Mouse (Mus musculus) hindbrain, postnatal 0 days (tissue): ENCODE results near the gene Eprs. TPM values are rescaled to one million over a fixed set of nuclear protein-coding genes. Genes with fewer than 3 reads are reported as not detected.

Experiments
- ATAC-seq: fragments of 200-750 bp; cut with Nextera tagmentation; 2 replicates; pipeline ENCODE4 v1.8.0; 2017; ENCODE audit warnings: mild to moderate bottlenecking, moderate TSS enrichment, moderate library complexity
- DNase-seq: peaks from one replicate; pipeline ENCODE4 v3.0.0-alpha.2; 2015; ENCODE audit warnings: low spot score
- H3K27ac ChIP-seq: fragments of 300-500 bp; sonication (generic); 2 replicates; pipeline ENCODE4 v1.5.1; 2014; ENCODE audit warnings: mild to moderate bottlenecking
- H3K27me3 ChIP-seq: fragments of 300-500 bp; sonication (generic); 2 replicates; pipeline ENCODE4 v1.6.1; 2014; ENCODE audit warnings: low read length, mixed read lengths; ENCODE audit not compliant: insufficient read depth
- H3K36me3 ChIP-seq: fragments of 300-500 bp; sonication (generic); 2 replicates; pipeline ENCODE4 v1.6.1; 2014; ENCODE audit warnings: low read length, mixed read lengths; ENCODE audit not compliant: insufficient read depth
- H3K4me1 ChIP-seq: fragments of 300-500 bp; sonication (generic); 2 replicates; pipeline ENCODE4 v1.6.1; 2014; ENCODE audit warnings: antibody characterized with exemption, low read length, mixed read lengths; ENCODE audit not compliant: insufficient read depth
- H3K4me2 ChIP-seq: fragments of 300-500 bp; sonication (generic); 2 replicates; pipeline ENCODE4 v1.6.1; 2014; ENCODE audit warnings: low read depth, mild to moderate bottlenecking, low read length, moderate library complexity, mixed read lengths
- H3K4me3 ChIP-seq: fragments of 300-500 bp; sonication (generic); 2 replicates; pipeline ENCODE4 v1.5.1; 2014; ENCODE audit warnings: low read length
- H3K9ac ChIP-seq: fragments of 300-500 bp; sonication (generic); replicated peaks from 2 replicates; pipeline ENCODE4 v1.6.1; 2014; ENCODE audit warnings: mild to moderate bottlenecking, low read length, moderate library complexity, mixed read lengths
- H3K9me3 ChIP-seq: fragments of 300-500 bp; sonication (generic); 2 replicates; pipeline ENCODE4 v1.6.1; 2016; ENCODE audit warnings: low read length, mixed read lengths
- CTCF ChIP-seq: IDR thresholded peaks from 2 replicates; pipeline ENCODE4 v1.5.1; 2016; ENCODE audit warnings: antibody characterized with exemption, control low read depth, low read depth
- WGBS: fragments of 180-500 bp; shearing (Covaris S2); extraction: QIAGEN DNeasy Blood & Tissue Kit; methylation state at CpG from one replicate; pipeline ENCODE4 v1.1.7; 2014; 5-methylcytosine and 5-hydroxymethylcytosine counted together
- polyA plus RNA-seq: library from polyadenylated mRNA; unstranded; fragments of >200 nt; fragmentation: Nextera tagmentation; extraction: Ambion mirVana; gene quantifications from 2 replicates; pipeline ENCODE4 v1.2.1, GENCODE M21; 2015
- total RNA-seq: library from RNA; depleted of rRNA; stranded (reverse); fragments of >200 nt; gene quantifications from 2 replicates; pipeline ENCODE4 v1.2.3, GENCODE M21; 2014

Gene Eprs
- total and polyA plus RNA-seq, 2 experiments from 2014 or later = 66.0 to 135 TPM

- peak overlapping the region; percentile 62 for H3K27ac ChIP-seq
- ATAC-seq (peak; percentile 79), DNase-seq (peak; percentile 95)
- H3K9ac ChIP-seq = no peak overlapping the region
- H3K4me2 ChIP-seq = no peak overlapping the region
- peak; percentile 62 for TF ChIP-seq CTCF
- no peaks in the 10 kb centered on the region for H3K9me3 ChIP-seq
- no peaks in the 10 kb centered on the region for H3K27me3 ChIP-seq
- H3K36me3 ChIP-seq = no peaks in the 10 kb centered on the region
- no peak overlapping the region for H3K4me3 ChIP-seq
- WGBS = 41% methylated on average over 9 of the region's 9 CpGs
- H3K4me1 ChIP-seq = peaks cover 7% of the 10 kb centered on the region; the same call in 1 of the 2 replicates
These were observed 76.2 kb downstream of the Eprs start for GRCm38 (mm10) chr1:185438841-185439580.

- ATAC-seq = peak; percentile 90
- H3K4me3 ChIP-seq = no peak overlapping the region
- H3K36me3 ChIP-seq = no peaks in the 10 kb centered on the region
- 35% methylated on average over 18 of the region's 18 CpGs for WGBS
- 0 out of 2 replicates have a peak overlapping the region, but pooled peaks have one; percentile 10 for H3K4me2 ChIP-seq
- no peak for TF ChIP-seq CTCF
- DNase-seq = peak; percentile 82
- no peaks in the 10 kb centered on the region for H3K27me3 ChIP-seq
- H3K9ac ChIP-seq = no peak overlapping the region
- peaks cover 6% of the 10 kb centered on the region; the same call in 1 of the 2 replicates for H3K4me1 ChIP-seq
- no peaks in the 10 kb centered on the region for H3K9me3 ChIP-seq
- peak overlapping the region; percentile 45 for H3K27ac ChIP-seq
These were observed 79.0 kb downstream of the Eprs start for GRCm38 (mm10) chr1:185441703-185442472.

GRCm38 (mm10) chr1:185448936-185449335, 86.1 kb downstream of the Eprs start:
- Histone ChIP-seq H3K27me3 (no peaks in the 10 kb centered on the region), H3K36me3 (no peaks in the 10 kb centered on the region), H3K9ac (no peak overlapping the region), H3K27ac (no peak overlapping the region), H3K4me3 (no peak overlapping the region), H3K4me2 (no peak overlapping the region), H3K9me3 (no peaks in the 10 kb centered on the region), H3K4me1 (no peaks in the 10 kb centered on the region)
- 91% methylated on average over 7 of the region's 7 CpGs for WGBS
- DNase-seq (no peak), ATAC-seq (no peak)
- TF ChIP-seq CTCF = no peak

- no peak for TF ChIP-seq CTCF
- WGBS = 80% methylated on average over 2 of the region's 2 CpGs
- H3K4me3 ChIP-seq = no peak overlapping the region
- H3K27me3 ChIP-seq = no peaks in the 10 kb centered on the region
- H3K36me3 ChIP-seq = no peaks in the 10 kb centered on the region
- H3K9ac ChIP-seq = no peak overlapping the region
- ATAC-seq (no peak), DNase-seq (no peak)
- H3K27ac ChIP-seq = no peak overlapping the region
- H3K4me1 ChIP-seq = no peaks in the 10 kb centered on the region
- no peak overlapping the region for H3K4me2 ChIP-seq
- no peaks in the 10 kb centered on the region for H3K9me3 ChIP-seq
These were observed 86.9 kb downstream of the Eprs start for GRCm38 (mm10) chr1:185449727-185450126.

GRCm38 (mm10) chr1:185451077-185451476, 88.2 kb downstream of the Eprs start:
- no peaks in the 10 kb centered on the region for H3K4me1 ChIP-seq
- no peaks in the 10 kb centered on the region for H3K9me3 ChIP-seq
- 84% methylated on average over 8 of the region's 8 CpGs for WGBS
- no peaks in the 10 kb centered on the region for H3K36me3 ChIP-seq
- no peaks in the 10 kb centered on the region for H3K27me3 ChIP-seq
- no peak for DNase-seq
- no peak overlapping the region for H3K27ac ChIP-seq
- H3K4me3 ChIP-seq = no peak overlapping the region
- H3K9ac ChIP-seq = no peak overlapping the region
- ATAC-seq = no peak
- H3K4me2 ChIP-seq = no peak overlapping the region
- TF ChIP-seq CTCF = no peak

- no peak for DNase-seq
- ATAC-seq = no peak
- Histone ChIP-seq H3K9ac (no peak overlapping the region), H3K27ac (no peak overlapping the region), H3K4me3 (no peak overlapping the region), H3K4me1 (peaks cover 2% of the 10 kb centered on the region; the same call in 1 of the 2 replicates), H3K9me3 (no peaks in the 10 kb centered on the region), H3K4me2 (no peak overlapping the region), H3K27me3 (no peaks in the 10 kb centered on the region), H3K36me3 (no peaks in the 10 kb centered on the region)
- no peak for TF ChIP-seq CTCF
- WGBS = 91% methylated on average over 3 of the region's 3 CpGs
These were observed 88.7 kb downstream of the Eprs start for GRCm38 (mm10) chr1:185451495-185451894.
